Mouse (Mus musculus) heart, postnatal 0 days (tissue): ENCODE data around the gene Zmiz2. TPM values are rescaled to one million over a fixed set of nuclear protein-coding genes. Genes with fewer than 3 reads are reported as not detected.
"Not testable (repeated sequence)": the region's sequence is repeated elsewhere in the genome, so short reads cannot be mapped to it uniquely, and the experiment has no call there.

Experiments used
- ATAC-seq: fragments of 200-750 bp; cut with Nextera tagmentation; 2 replicates; pipeline ENCODE4 v1.8.0; 2017; ENCODE audit warnings: low read depth, moderate number of reproducible peaks, moderate library complexity; ENCODE audit not compliant: insufficient read depth
- DNase-seq: peaks from one replicate; pipeline ENCODE4 v3.0.0-alpha.2; 2016; ENCODE audit warnings: low spot score
- H3K27ac ChIP-seq: fragments of 300-500 bp; sonication (generic); 2 replicates; pipeline ENCODE4 v1.5.1; 2014; ENCODE audit warnings: low read depth, mild to moderate bottlenecking
- H3K27me3 ChIP-seq: fragments of 300-500 bp; sonication (generic); 2 replicates; pipeline ENCODE4 v1.6.1; 2014; ENCODE audit warnings: low read length, mixed read lengths; ENCODE audit not compliant: control insufficient read depth, insufficient read depth
- H3K36me3 ChIP-seq: fragments of 300-500 bp; sonication (generic); replicated peaks from 2 replicates; pipeline ENCODE4 v1.6.1; 2014; ENCODE audit warnings: low read length, mixed read lengths; ENCODE audit not compliant: control insufficient read depth, insufficient read depth
- H3K4me1 ChIP-seq: fragments of 300-500 bp; sonication (generic); 2 replicates; pipeline ENCODE4 v1.6.1; 2014; ENCODE audit warnings: antibody characterized with exemption; ENCODE audit not compliant: control insufficient read depth, insufficient read depth
- H3K4me2 ChIP-seq: fragments of 300-500 bp; sonication (generic); 2 replicates; pipeline ENCODE4 v1.6.1; 2014; ENCODE audit warnings: low read depth, mild to moderate bottlenecking, low read length, moderate library complexity
- H3K4me3 ChIP-seq: fragments of 300-500 bp; sonication (generic); 2 replicates; pipeline ENCODE4 v1.5.1; 2014; ENCODE audit warnings: low read depth, low read length
- H3K9ac ChIP-seq: fragments of 300-500 bp; sonication (generic); replicated peaks from 2 replicates; pipeline ENCODE4 v1.6.1; 2014; ENCODE audit warnings: low read depth, low read length, mixed read lengths
- H3K9me3 ChIP-seq: fragments of 300-500 bp; sonication (generic); replicated peaks from 2 replicates; pipeline ENCODE4 v1.6.1; 2016; ENCODE audit warnings: low read length; ENCODE audit not compliant: control insufficient read depth
- CTCF ChIP-seq: IDR thresholded peaks from 2 replicates; pipeline ENCODE4 v1.5.1; 2016; ENCODE audit warnings: antibody characterized with exemption, control low read depth, low read depth
- EP300 ChIP-seq: IDR thresholded peaks from 2 replicates; pipeline ENCODE4 v1.6.1; 2016; ENCODE audit warnings: antibody characterized with exemption, low read depth
- WGBS: fragments of 180-500 bp; shearing (Covaris S2); extraction: QIAGEN DNeasy Blood & Tissue Kit; methylation state at CpG from one replicate; pipeline ENCODE4 v1.1.7; 2014; 5-methylcytosine and 5-hydroxymethylcytosine counted together
- polyA plus RNA-seq: library from polyadenylated mRNA; unstranded; fragments of >200 nt; fragmentation: Nextera tagmentation; extraction: Ambion mirVana; gene quantifications from 2 replicates; pipeline ENCODE4 v1.2.1, GENCODE M21; 2015
- total RNA-seq: library from RNA; depleted of rRNA; stranded (reverse); fragments of >200 nt; gene quantifications from 2 replicates; pipeline ENCODE4 v1.2.3, GENCODE M21; 2014; ENCODE audit warnings: low replicate concordance

The Zmiz2 gene
- total and polyA plus RNA-seq, 2 experiments from 2014 or later: 6.9 to 45.4 TPM

DNA sequence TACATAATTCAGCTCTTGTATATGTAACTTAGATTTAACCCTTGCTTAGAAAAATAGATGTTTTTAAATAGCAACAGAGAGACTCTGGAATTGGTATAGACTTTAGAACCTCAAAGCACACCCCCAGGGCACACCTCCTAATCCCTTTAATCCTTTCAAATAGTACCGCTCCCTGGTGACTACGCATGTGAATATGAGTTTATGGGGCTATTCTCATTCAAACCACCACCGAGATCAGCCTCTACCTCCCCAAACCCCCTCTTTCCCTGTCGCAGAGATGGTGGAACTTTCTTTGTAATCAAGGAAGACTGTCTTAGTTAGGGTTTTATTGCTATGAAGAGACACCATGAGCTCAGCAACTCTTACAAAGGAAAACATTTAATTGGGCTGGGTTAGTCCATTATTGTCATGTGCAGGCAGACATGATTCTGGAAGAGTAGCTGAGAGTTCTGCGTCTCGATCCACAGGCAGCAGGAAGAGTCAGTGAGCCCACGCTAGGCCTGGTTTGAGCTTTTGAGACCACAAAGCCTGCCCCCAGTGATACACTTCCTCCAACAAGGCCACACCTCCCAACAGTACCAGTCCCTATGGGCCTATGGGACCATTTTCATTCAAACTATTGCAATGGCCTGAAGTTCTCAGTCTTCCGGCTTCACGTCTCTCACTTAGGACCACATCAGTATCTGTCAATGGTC, 24.1 kb upstream of the Zmiz2 start:
- ATAC-seq: no peak
- Histone ChIP-seq H3K4me1 (no peaks in the 10 kb centered on the region), H3K27ac (no peak overlapping the region), H3K4me2 (no peak overlapping the region), H3K9me3 (no peaks in the 10 kb centered on the region), H3K4me3 (no peak overlapping the region), H3K36me3 (no peaks in the 10 kb centered on the region), H3K9ac (no peak overlapping the region), H3K27me3 (no peaks in the 10 kb centered on the region)
- 87% methylated on average over 9 of the region's 9 CpGs for WGBS
- no peak for DNase-seq
- TF ChIP-seq EP300 (no peak), CTCF (no peak)

GRCm38 (mm10) chr11:6365885-6366284, 23.0 kb upstream of the Zmiz2 start:
- H3K9me3 ChIP-seq: no peaks in the 10 kb centered on the region
- no peaks in the 10 kb centered on the region for H3K36me3 ChIP-seq
- no peak overlapping the region for H3K9ac ChIP-seq
- H3K4me1 ChIP-seq: no peaks in the 10 kb centered on the region
- peak overlapping the region; percentile 55; the same call in 1 of the 2 replicates for H3K27ac ChIP-seq
- ATAC-seq (peak; percentile 70), DNase-seq (peak; percentile 81)
- 13% methylated on average over 11 of the region's 11 CpGs for WGBS
- no peaks in the 10 kb centered on the region for H3K27me3 ChIP-seq
- H3K4me3 ChIP-seq: no peak overlapping the region
- TF ChIP-seq CTCF (peak; percentile 91), EP300 (no peak)
- peak overlapping the region; percentile 21; the same call in 1 of the 2 replicates for H3K4me2 ChIP-seq

DNA sequence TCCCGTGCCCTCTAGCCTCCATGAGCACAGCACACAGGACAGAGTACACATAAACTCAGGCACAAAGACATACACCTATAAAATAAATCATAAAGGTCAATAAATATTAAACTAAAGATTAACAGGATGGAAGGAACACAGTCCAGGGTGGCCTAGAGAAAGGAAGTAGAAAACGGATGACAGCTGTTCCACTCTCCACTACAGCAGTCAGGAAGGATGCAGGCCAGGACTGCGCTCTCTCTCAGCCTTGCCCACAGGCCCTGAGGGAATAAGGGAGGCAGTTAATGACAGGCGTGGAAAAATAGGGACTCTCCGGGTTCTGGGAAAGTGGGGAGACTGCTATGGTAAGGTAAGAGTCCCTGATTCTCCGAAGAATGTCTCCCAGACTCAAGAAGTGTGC, 22.4 kb upstream of the Zmiz2 start:
- Histone ChIP-seq H3K36me3 (no peaks in the 10 kb centered on the region), H3K27ac (peak overlapping the region; percentile 30; the same call in 1 of the 2 replicates), H3K4me2 (no peak overlapping the region), H3K9me3 (no peaks in the 10 kb centered on the region), H3K4me3 (no peak overlapping the region), H3K9ac (no peak overlapping the region), H3K27me3 (no peaks in the 10 kb centered on the region), H3K4me1 (no peaks in the 10 kb centered on the region)
- ATAC-seq: 0 out of 2 replicates have a peak, but pooled peaks have one; percentile 30
- 58% methylated on average over 6 of the region's 6 CpGs for WGBS
- TF ChIP-seq EP300 (no peak), CTCF (no peak)
- DNase-seq: no peak

DNA sequence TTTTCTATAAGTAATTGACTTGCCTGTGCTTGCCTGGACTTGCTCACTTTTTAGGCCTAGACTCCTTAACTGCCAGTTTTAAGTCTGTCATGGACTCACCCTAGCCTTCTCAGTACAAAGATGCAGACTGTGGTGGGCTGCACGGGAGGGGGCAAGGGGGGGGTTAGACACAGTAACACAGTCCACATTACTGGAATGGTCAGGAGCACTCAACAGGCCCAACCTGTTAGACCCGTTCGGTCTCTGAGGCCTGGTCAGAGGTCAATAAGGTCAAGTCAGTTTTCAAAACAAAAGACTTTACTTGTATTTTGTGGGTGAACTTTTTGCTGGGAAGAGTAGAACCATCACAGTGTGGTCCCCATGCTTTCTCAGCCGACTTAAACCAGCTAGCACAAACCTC, 21.7 kb upstream of the Zmiz2 start:
- 75% methylated on average over 4 of the region's 4 CpGs for WGBS
- Histone ChIP-seq H3K9me3 (no peaks in the 10 kb centered on the region), H3K27me3 (no peaks in the 10 kb centered on the region), H3K4me2 (no peak overlapping the region), H3K4me1 (no peaks in the 10 kb centered on the region), H3K9ac (no peak overlapping the region), H3K4me3 (no peak overlapping the region), H3K27ac (no peak overlapping the region), H3K36me3 (no peaks in the 10 kb centered on the region)
- DNase-seq (no peak), ATAC-seq (no peak)
- TF ChIP-seq CTCF (no peak), EP300 (no peak)

- H3K4me1 ChIP-seq, DNase-seq, ATAC-seq, H3K4me2 ChIP-seq, H3K27ac ChIP-seq, H3K9ac ChIP-seq, H3K36me3 ChIP-seq, H3K27me3 ChIP-seq, H3K4me3 ChIP-seq, H3K9me3 ChIP-seq: not testable (repeated sequence)
- WGBS: 81% methylated on average over 5 of the region's 5 CpGs
Measured at GRCm38 (mm10) chr11:6367986-6368385, 20.9 kb upstream of the Zmiz2 start.
